Mouse (Mus musculus) lung, postnatal 0 days (tissue): ENCODE results near the gene Nup214.

Experiments
- CTCF ChIP-seq: IDR thresholded peaks from 2 replicates; pipeline ENCODE4 v1.5.1; 2016; ENCODE audit warnings: antibody characterized with exemption, mild to moderate bottlenecking
- EP300 ChIP-seq: IDR thresholded peaks from 2 replicates; pipeline ENCODE4 v1.6.1; 2016; ENCODE audit warnings: antibody characterized with exemption, mild to moderate bottlenecking, control low read depth

- TF ChIP-seq CTCF, result no peak
- TF ChIP-seq EP300, result no peak
These were observed 21.8 kb downstream of the Nup214 start for GRCm38 (mm10) chr2:31996060-31996459.
